Mouse (Mus musculus) hindbrain, embryonic 11.5 days (tissue): ENCODE data around the gene Catsper4. TPM values are rescaled to one million over a fixed set of nuclear protein-coding genes. Genes with fewer than 3 reads are reported as not detected.

Experiments used
- ATAC-seq: fragments of 200-750 bp; cut with Nextera tagmentation; 2 replicates; pipeline ENCODE4 v1.8.0; 2017; ENCODE audit warnings: mild to moderate bottlenecking, moderate TSS enrichment, moderate library complexity; ENCODE audit not compliant: low FRiP score
- DNase-seq: peaks from one replicate; pipeline ENCODE4 v3.0.0-alpha.2; 2015; ENCODE audit warnings: low spot score
- H3K27ac ChIP-seq: fragments of 300-500 bp; sonication (generic); 2 replicates; pipeline ENCODE4 v1.5.1; 2014; ENCODE audit warnings: mild to moderate bottlenecking, low read depth, low read length
- H3K27me3 ChIP-seq: fragments of 300-500 bp; sonication (generic); 2 replicates; pipeline ENCODE4 v1.6.1; 2014; ENCODE audit warnings: mild to moderate bottlenecking, low read length, moderate library complexity, mixed read lengths; ENCODE audit not compliant: control insufficient read depth, insufficient read depth
- H3K36me3 ChIP-seq: fragments of 300-500 bp; sonication (generic); 2 replicates; pipeline ENCODE4 v1.6.1; 2014; ENCODE audit warnings: mild to moderate bottlenecking, low read length, moderate library complexity, mixed read lengths; ENCODE audit not compliant: control insufficient read depth, insufficient read depth
- H3K4me1 ChIP-seq: fragments of 300-500 bp; sonication (generic); replicated peaks from 2 replicates; pipeline ENCODE4 v1.6.1; 2014; ENCODE audit warnings: low read length, mixed read lengths; ENCODE audit not compliant: control insufficient read depth, insufficient read depth
- H3K4me2 ChIP-seq: fragments of 300-500 bp; sonication (generic); replicated peaks from 2 replicates; pipeline ENCODE4 v1.6.1; 2014; ENCODE audit warnings: mild to moderate bottlenecking, low read depth, low read length
- H3K4me3 ChIP-seq: fragments of 300-500 bp; sonication (generic); 2 replicates; pipeline ENCODE4 v1.5.1; 2014; ENCODE audit warnings: low read depth, low read length
- H3K9ac ChIP-seq: fragments of 300-500 bp; sonication (generic); 2 replicates; pipeline ENCODE4 v1.6.1; 2014; ENCODE audit warnings: low read depth, low read length
- H3K9me3 ChIP-seq: fragments of 300-500 bp; sonication (generic); 2 replicates; pipeline ENCODE4 v1.6.1; 2016; ENCODE audit warnings: low read length; ENCODE audit not compliant: control insufficient read depth
- WGBS: fragments of 180-500 bp; shearing (Covaris S2); extraction: QIAGEN DNeasy Blood & Tissue Kit; methylation state at CpG from one replicate; pipeline ENCODE4 v1.1.7; 2014; 5-methylcytosine and 5-hydroxymethylcytosine counted together
- polyA plus RNA-seq: library from polyadenylated mRNA; unstranded; fragments of >200 nt; fragmentation: Nextera tagmentation; extraction: Ambion mirVana; gene quantifications from 2 replicates; pipeline ENCODE4 v1.2.1, GENCODE M21; 2014

Gene Catsper4
- polyA plus RNA-seq, 1 experiment from 2014 or later, result not detected

GRCm38 (mm10) chr4:134252131-134252910 lies 25.1 kb upstream of the Catsper4 start:
- peak overlapping the region; percentile 48 for H3K4me3 ChIP-seq
- ATAC-seq (no peak), DNase-seq (peak; percentile 55)
- H3K4me1 ChIP-seq, result peaks cover 33% of the 10 kb centered on the region
- 3% methylated on average over 22 of the region's 22 CpGs for WGBS
- no peaks in the 10 kb centered on the region for H3K9me3 ChIP-seq
- H3K27me3 ChIP-seq, result peaks cover 51% of the 10 kb centered on the region
- H3K36me3 ChIP-seq, result no peaks in the 10 kb centered on the region
- peak overlapping the region; percentile 83 for H3K4me2 ChIP-seq
- no peak overlapping the region for H3K27ac ChIP-seq
- H3K9ac ChIP-seq, result no peak overlapping the region

- peak; percentile 23; the same call in 1 of the 2 replicates for ATAC-seq
- peak overlapping the region; percentile 48 for H3K9ac ChIP-seq
- H3K27ac ChIP-seq, result no peak overlapping the region
- no peaks in the 10 kb centered on the region for H3K36me3 ChIP-seq
- no peaks in the 10 kb centered on the region for H3K9me3 ChIP-seq
- peaks cover 27% of the 10 kb centered on the region for H3K4me1 ChIP-seq
- DNase-seq, result peak; percentile 70
- H3K4me3 ChIP-seq, result peak overlapping the region; percentile 48
- under 1% methylated on average over 88 of the region's 91 CpGs for WGBS
- peaks cover 51% of the 10 kb centered on the region for H3K27me3 ChIP-seq
- peak overlapping the region; percentile 83 for H3K4me2 ChIP-seq
Measured at GRCm38 (mm10) chr4:134251241-134252130, 24.3 kb upstream of the Catsper4 start.

GRCm38 (mm10) chr4:134250930-134251240 lies 23.7 kb upstream of the Catsper4 start:
- H3K4me3 ChIP-seq, result peak overlapping the region; percentile 48
- no peak overlapping the region; the same call in 1 of the 2 replicates for H3K9ac ChIP-seq
- peak overlapping the region; percentile 83 for H3K4me2 ChIP-seq
- no peak overlapping the region for H3K27ac ChIP-seq
- DNase-seq (no peak), ATAC-seq (no peak)
- no peaks in the 10 kb centered on the region for H3K9me3 ChIP-seq
- H3K36me3 ChIP-seq, result no peaks in the 10 kb centered on the region
- WGBS, result 8% methylated on average over 10 of the region's 10 CpGs
- H3K27me3 ChIP-seq, result peaks cover 51% of the 10 kb centered on the region
- peaks cover 23% of the 10 kb centered on the region for H3K4me1 ChIP-seq

- no peaks in the 10 kb centered on the region for H3K9me3 ChIP-seq
- peak; percentile 61 for DNase-seq
- peaks cover 51% of the 10 kb centered on the region for H3K27me3 ChIP-seq
- no peak overlapping the region for H3K9ac ChIP-seq
- peaks cover 21% of the 10 kb centered on the region for H3K4me1 ChIP-seq
- H3K4me2 ChIP-seq, result peak overlapping the region; percentile 83
- WGBS, result 5% methylated on average over 27 of the region's 27 CpGs
- no peak for ATAC-seq
- H3K36me3 ChIP-seq, result no peaks in the 10 kb centered on the region
- H3K27ac ChIP-seq, result no peak overlapping the region
- peak overlapping the region; percentile 48 for H3K4me3 ChIP-seq
Measured at GRCm38 (mm10) chr4:134250116-134250929, 23.1 kb upstream of the Catsper4 start.

GRCm38 (mm10) chr4:134249651-134250050 lies 22.5 kb upstream of the Catsper4 start:
- DNase-seq (peak; percentile 88), ATAC-seq (peak; percentile 36; the same call in 1 of the 2 replicates)
- peak overlapping the region; percentile 47 for H3K4me2 ChIP-seq
- WGBS, result under 1% methylated on average over 29 of the region's 30 CpGs
- no peak overlapping the region for H3K27ac ChIP-seq
- H3K4me1 ChIP-seq, result peaks cover 21% of the 10 kb centered on the region
- H3K36me3 ChIP-seq, result no peaks in the 10 kb centered on the region
- no peak overlapping the region for H3K9ac ChIP-seq
- H3K4me3 ChIP-seq, result peak overlapping the region; percentile 24
- peaks cover 45% of the 10 kb centered on the region for H3K27me3 ChIP-seq
- no peaks in the 10 kb centered on the region for H3K9me3 ChIP-seq

GRCm38 (mm10) chr4:134246719-134247258 lies 19.6 kb upstream of the Catsper4 start, which contains the start of gene Gm30191:
Gene Gm30191, plus strand, starts transcription at chr4:134246935.
- peaks cover 32% of the 10 kb centered on the region for H3K27me3 ChIP-seq
- peaks cover 11% of the 10 kb centered on the region for H3K4me1 ChIP-seq
- DNase-seq, result no peak
- H3K27ac ChIP-seq, result no peak within 1 kb of the TSS
- peak within 1 kb of the TSS; percentile 84; the same call in 1 of the 2 replicates for H3K4me3 ChIP-seq
- H3K9ac ChIP-seq, result peak within 1 kb of the TSS; percentile 44; the same call in 1 of the 2 replicates
- ATAC-seq, result no peak
- WGBS, result 72% methylated on average over 7 of the region's 7 CpGs
- no peaks in the 10 kb centered on the region for H3K36me3 ChIP-seq
- peak within 1 kb of the TSS; percentile 95 for H3K4me2 ChIP-seq
- H3K9me3 ChIP-seq, result no peaks in the 10 kb centered on the region

GRCm38 (mm10) chr4:134246256-134246655 lies 19.1 kb upstream of the Catsper4 start:
- Histone ChIP-seq H3K9ac (peak overlapping the region; percentile 1; the same call in 1 of the 2 replicates), H3K4me1 (peaks cover 7% of the 10 kb centered on the region), H3K27ac (no peak overlapping the region), H3K27me3 (peaks cover 27% of the 10 kb centered on the region), H3K4me2 (no peak overlapping the region), H3K4me3 (no peak overlapping the region), H3K9me3 (no peaks in the 10 kb centered on the region), H3K36me3 (no peaks in the 10 kb centered on the region)
- DNase-seq (no peak), ATAC-seq (no peak)
- whole genome bisulfite sequencing, result 31% methylated on average over 4 of the region's 4 CpGs
